Mouse (Mus musculus): ENCODE measurements around the gene Myt1l.

Myt1l gene

GRCm38 (mm10) chr12:29528031-29528771, at the start of gene Myt1l:
Gene Myt1l, plus strand, starts transcription at chr12:29528384.
- no peak for DNase-seq (ENCODE audit: low spot score)

GRCm38 (mm10) chr12:29486424-29487035, 41.7 kb upstream of the Myt1l start:
- DNase-seq (ENCODE audit: low spot score), result no peak

- DNase-seq (ENCODE audit: low spot score), result no peak
Measured at GRCm38 (mm10) chr12:29526236-29526644, 1.9 kb upstream of the Myt1l start.

GRCm38 (mm10) chr12:29527048-29527761, 979 bp upstream of the Myt1l start:
- peak; percentile 78 for DNase-seq (ENCODE audit: low spot score)

GRCm38 (mm10) chr12:29530241-29530725, 2.1 kb downstream of the Myt1l start:
- DNase-seq (ENCODE audit: low spot score), result no peak

GRCm38 (mm10) chr12:29530823-29531222, 2.6 kb downstream of the Myt1l start:
- DNase-seq (ENCODE audit: low spot score), result no peak

GRCm38 (mm10) chr12:29533071-29533876, 5.1 kb downstream of the Myt1l start:
- DNase-seq (ENCODE audit: low spot score), result no peak

- DNase-seq (ENCODE audit: low spot score), result no peak
Measured at GRCm38 (mm10) chr12:29534326-29534725, 6.1 kb downstream of the Myt1l start.

GRCm38 (mm10) chr12:29534761-29535300, 6.6 kb downstream of the Myt1l start:
- DNase-seq (ENCODE audit: low spot score), result no peak

- no peak for DNase-seq (ENCODE audit: low spot score)
Measured at GRCm38 (mm10) chr12:29537916-29538315, 9.7 kb downstream of the Myt1l start.

GRCm38 (mm10) chr12:29538456-29538855, 10.3 kb downstream of the Myt1l start:
- DNase-seq (ENCODE audit: low spot score), result no peak

GRCm38 (mm10) chr12:29539106-29539505, 10.9 kb downstream of the Myt1l start:
- no peak for DNase-seq (ENCODE audit: low spot score)

GRCm38 (mm10) chr12:29540741-29541140, 12.6 kb downstream of the Myt1l start:
- no peak for DNase-seq (ENCODE audit: low spot score)

- no peak for DNase-seq (ENCODE audit: low spot score)
Measured at GRCm38 (mm10) chr12:29546073-29546472, 17.9 kb downstream of the Myt1l start.

GRCm38 (mm10) chr12:29547112-29547511, 18.9 kb downstream of the Myt1l start:
- DNase-seq (ENCODE audit: low spot score), result no peak

GRCm38 (mm10) chr12:29547755-29548154, 19.6 kb downstream of the Myt1l start:
- no peak for DNase-seq (ENCODE audit: low spot score)

- DNase-seq (ENCODE audit: low spot score), result no peak
Measured at GRCm38 (mm10) chr12:29553138-29553537, 25.0 kb downstream of the Myt1l start.

- no peak for DNase-seq (ENCODE audit: low spot score)
Measured at GRCm38 (mm10) chr12:29555718-29556117, 27.5 kb downstream of the Myt1l start.

GRCm38 (mm10) chr12:29556408-29556807, 28.2 kb downstream of the Myt1l start:
- no peak for DNase-seq (ENCODE audit: low spot score)

GRCm38 (mm10) chr12:29556901-29557300, 28.7 kb downstream of the Myt1l start:
- no peak for DNase-seq (ENCODE audit: low spot score)

GRCm38 (mm10) chr12:29559769-29560168, 31.6 kb downstream of the Myt1l start:
- DNase-seq (ENCODE audit: low spot score), result no peak

GRCm38 (mm10) chr12:29561222-29561621, 33.0 kb downstream of the Myt1l start:
- DNase-seq (ENCODE audit: low spot score), result no peak

All from left cerebral cortex, adult 11 months (tissue).